Mouse (Mus musculus) thymus, adult 18-20 months (tissue): ENCODE data around the gene Unc93a2.
"Not testable (repeated sequence)": the region's sequence is repeated elsewhere in the genome, so short reads cannot be mapped to it uniquely, and the experiment has no call there.

Experiments
- DNase-seq, 2 experiments: peaks; one replicate each; pipeline ENCODE4 v3.0.0; 2022; ENCODE audit warnings: mixed read lengths in 2 of 2

Unc93a2 gene

GRCm38 (mm10) chr17:7385364-7385763, at the start of gene Unc93a2:
Gene Unc93a2, minus strand, starts transcription at chr17:7385464.
- DNase-seq: not testable (repeated sequence)

DNA sequence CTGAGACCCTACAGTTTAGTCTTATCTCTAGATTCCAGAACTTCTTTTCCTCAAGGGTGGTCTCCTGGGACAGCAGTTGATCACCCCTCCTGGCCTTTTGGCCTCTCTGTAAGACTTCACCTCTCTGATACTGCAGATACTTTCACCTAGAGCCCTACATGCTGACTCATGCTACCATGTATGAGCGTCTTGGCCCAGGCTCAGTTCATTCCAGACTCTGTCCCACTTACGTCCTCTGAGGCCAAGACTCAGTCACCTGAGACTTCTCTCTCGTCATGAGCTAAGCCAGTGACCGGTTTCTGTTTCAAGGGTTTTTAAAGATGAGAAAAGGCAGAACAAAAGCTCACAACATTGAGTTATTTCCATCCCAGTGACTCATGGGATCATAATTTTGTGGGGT, 48.9 kb upstream of the Unc93a2 start:
- not testable (repeated sequence) for DNase-seq

DNA sequence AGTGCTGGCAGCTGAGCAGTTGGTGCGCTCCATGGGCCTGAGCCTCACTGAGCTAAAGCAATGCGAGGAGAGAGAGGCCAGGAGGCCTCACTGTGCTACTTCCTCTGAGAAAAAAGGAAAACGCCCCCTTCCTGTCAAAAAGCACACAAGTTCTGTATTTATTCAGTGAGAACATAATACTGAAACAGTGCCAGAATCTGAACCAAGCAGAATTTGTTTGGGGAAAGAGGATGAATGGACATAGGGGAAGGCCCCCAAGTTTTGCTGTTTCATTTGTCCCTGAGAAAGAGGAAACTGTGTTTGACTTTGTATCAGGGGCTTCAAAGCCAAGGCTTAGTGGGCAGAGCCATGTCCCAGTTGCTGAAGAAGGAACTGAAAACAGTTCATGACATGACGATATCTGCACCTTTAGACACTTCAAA, 45.0 kb upstream of the Unc93a2 start:
- not testable (repeated sequence) for DNase-seq

DNA sequence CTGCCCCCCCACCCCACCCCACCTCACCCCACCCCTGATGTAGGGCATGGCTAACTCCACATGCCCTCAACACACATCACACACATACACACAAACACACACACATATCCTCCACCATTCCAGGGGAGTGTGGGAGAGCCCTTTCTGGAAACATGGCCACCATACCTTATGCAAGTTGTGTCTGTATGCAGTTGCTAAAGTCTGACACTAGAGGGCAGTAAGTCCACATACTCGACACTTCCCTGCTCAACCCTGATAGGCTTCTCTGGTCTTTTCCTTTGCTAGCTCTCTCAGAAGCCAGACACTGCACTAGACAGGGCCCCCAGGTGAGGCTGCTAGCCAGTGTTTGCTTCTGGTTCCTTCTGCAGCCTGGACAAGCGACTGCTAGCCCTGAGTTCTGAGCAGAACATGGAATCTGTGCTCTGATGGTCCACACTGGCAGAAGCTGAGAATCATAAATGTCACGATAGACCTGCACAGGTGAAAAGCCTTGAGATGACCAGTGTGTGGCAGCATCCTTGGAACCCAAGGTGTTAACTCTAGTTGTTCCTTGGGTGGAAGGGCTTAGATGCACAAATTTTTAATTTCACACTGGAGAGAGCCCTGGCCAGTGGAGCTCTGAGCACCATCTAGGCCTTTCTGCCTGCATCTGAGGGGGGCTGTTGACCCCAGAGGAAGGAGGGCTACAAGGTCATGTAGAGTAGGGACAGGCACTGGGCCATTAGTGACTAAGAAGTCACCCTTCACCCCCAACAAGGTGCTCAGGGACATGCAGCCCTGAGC, 35.1 kb upstream of the Unc93a2 start:
- not testable (repeated sequence) for DNase-seq

DNA sequence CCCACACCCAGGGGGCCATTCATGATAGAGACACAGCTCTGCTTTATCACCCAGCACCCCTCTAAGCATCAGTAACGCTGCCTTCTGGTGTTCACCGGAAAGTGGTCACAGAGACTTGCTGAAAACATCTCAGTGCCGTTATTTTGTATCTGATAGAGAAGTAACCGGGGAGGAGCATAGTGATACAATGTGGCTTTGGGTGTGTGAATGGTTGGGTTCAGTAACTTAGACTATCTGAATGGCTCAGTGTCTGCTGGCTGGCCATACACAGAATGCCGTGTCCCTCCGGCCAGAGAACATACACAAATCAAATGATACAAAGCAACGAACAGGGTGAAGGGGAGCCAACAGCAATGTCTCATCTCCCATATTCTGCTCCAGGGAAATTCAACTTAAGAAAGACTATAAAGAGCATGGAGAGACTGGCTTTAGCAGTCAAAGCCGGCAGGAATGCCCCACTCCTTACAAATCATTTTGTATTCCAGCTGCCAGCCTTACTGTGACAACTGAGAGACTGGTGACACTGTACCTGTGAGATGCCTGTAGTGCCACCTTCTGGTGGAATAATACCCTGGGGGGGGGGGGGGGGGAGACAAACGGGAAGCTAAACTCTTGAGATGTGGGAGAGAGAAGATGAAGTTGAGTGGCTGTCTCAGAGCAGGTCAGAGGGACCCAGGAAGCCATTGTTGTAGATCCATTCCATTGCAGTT, 29.5 kb upstream of the Unc93a2 start:
- not testable (repeated sequence) for DNase-seq

GRCm38 (mm10) chr17:7413336-7413735, 28.1 kb upstream of the Unc93a2 start:
- not testable (repeated sequence) for DNase-seq

DNA sequence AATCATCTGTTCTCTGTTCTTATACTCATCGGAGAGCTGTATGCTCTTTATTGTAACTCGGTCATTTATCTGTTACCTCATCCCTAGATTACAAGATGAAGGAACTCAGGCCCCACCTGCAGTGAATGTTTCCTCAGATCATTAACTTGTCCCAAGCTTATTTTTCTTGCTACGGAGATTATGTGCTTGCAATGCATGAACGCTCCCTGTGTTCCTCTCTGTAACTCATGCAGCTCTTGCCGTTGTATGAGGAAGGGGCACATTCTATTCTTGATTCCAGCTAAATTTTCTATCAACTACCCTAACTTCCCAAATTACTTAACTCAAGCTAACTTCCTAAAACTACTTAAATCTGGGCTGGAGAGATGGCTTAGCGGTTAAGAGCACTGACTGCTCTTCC, 14.5 kb upstream of the Unc93a2 start:
- not testable (repeated sequence) for DNase-seq

- not testable (repeated sequence) for DNase-seq
These were observed 13.1 kb upstream of the Unc93a2 start for GRCm38 (mm10) chr17:7398198-7398847.

GRCm38 (mm10) chr17:7397079-7397478, 11.8 kb upstream of the Unc93a2 start:
- not testable (repeated sequence) for DNase-seq

DNA sequence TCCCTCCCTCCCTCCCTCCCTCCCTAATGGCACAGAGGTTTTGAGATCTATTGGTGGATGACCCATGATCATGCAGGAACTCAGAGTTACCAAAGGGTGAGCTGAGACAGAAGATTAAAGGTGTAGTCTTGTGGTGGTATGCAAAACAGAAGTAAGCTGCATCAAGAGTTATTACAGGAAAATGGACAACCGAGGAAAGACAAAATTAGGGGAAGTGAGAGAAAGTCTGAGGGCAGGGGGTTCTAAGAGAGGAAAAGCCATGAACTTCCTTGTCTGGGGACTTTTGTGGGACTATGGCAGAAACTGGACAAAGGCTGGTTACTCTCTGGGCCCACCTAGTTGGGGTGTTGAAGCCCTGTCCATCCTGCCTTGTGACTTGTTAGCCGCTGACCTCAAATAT, 11.0 kb upstream of the Unc93a2 start:
- DNase-seq: not testable (repeated sequence)

DNA sequence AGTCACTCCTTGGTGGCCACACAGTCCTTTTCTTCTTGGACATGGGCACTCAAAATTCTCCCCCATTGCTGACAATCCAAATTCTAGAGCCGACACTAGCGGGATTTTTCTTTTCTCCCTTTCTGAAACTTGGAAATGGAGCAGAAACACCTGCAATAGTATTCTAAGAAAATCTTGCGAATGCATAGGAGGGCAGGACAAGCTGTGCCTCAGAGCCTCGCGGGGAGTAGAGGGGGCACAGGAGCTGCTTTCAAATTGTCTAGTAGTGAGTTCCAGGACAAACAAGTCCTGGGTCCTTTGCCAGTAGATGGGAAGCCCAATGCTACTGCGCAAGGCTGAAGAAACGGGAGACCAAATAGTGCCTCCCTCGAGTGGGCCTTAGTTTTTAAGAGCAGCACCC, 10.4 kb upstream of the Unc93a2 start:
- DNase-seq: not testable (repeated sequence)

GRCm38 (mm10) chr17:7395116-7395515, 9.9 kb upstream of the Unc93a2 start:
- not testable (repeated sequence) for DNase-seq

- not testable (repeated sequence) for DNase-seq
These were observed 4.6 kb upstream of the Unc93a2 start for GRCm38 (mm10) chr17:7389898-7390297.

DNA sequence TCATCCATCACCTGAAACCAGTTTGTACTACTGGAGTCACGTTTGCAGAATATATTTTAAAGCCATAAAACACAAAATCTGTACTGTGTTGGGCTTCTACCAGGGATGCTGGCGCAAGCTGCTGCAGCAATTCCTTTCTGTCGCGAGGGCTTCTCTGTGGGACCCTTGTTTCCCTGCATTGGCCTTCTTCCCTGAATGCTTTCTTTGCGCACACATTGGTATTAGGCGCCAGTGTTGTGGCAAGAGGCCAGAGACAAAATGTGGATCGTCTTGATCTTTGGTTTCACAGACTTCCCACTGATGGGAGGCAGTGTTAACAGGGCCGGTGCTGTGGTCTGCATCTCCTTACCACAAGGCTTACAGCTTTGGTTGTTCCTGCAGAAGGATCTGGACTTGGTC, 3.7 kb upstream of the Unc93a2 start:
- DNase-seq: not testable (repeated sequence)

- DNase-seq: not testable (repeated sequence)
These were observed 3.2 kb upstream of the Unc93a2 start for GRCm38 (mm10) chr17:7388341-7388957.

GRCm38 (mm10) chr17:7386016-7386415, 752 bp upstream of the Unc93a2 start:
- DNase-seq: not testable (repeated sequence)

DNA sequence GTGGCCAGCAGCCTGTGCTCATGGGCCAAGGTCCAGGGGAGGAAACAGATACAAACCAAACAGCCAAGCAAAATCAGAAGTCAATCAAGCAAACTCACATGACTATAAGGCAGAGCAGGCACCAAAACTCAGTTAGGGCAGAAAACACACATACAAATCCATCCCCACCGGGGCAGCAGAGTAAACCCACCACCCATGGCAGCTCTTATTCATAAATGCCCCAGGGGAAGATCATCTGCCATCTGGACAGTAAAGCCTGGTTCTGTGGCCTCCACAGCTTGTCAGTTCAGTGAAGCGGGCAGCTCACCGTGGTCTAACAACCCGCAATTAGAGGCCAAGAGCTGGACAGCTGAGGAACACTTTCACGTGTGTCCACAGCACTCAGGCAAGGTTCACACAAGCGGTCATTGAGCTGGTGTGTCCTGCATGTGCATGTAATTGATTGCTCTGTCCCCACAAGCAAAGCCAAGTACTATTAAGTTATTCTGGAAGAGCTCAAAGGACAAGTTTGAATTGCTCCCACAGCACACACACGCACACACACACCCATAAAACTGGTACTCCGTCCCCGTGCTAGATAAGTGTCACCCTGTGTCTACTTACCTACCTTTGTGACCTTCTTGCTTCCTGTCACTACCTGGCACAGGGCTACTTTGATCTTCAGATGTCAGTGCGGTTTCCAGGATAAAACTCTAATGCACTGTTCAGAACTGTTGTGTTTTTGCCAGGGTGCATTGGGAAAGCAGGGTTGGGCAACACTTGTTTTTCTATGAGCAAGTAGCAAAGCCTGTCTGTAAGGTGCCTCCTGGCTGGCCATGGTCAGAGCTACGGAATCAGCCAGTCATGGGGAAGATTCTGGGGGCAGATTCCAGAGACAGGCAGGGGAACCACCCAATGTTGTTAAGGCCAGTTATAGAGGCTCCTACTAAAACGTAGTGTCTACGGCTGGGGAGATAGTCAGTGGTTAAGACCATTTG, 1.8 kb downstream of the Unc93a2 start:
- not testable (repeated sequence) for DNase-seq

DNA sequence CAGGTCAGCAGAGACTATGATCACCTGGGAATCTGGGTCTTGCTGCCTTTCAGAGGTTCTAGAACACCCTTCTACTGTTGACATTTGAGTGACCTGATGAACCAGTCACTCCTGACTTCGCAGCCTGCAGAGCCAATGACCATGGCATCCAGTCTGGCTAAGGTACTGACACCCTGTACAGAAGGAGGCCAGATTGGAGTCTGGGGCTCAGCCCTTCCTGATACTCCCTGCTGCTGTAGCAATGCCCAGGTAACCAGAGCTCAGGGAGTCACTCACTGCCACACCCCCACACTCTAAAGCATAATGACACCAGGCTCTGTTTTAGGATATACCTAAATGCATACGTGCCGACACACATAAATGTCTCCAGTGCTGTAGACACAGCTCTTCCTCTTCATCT, 2.6 kb downstream of the Unc93a2 start:
- DNase-seq: not testable (repeated sequence)

DNA sequence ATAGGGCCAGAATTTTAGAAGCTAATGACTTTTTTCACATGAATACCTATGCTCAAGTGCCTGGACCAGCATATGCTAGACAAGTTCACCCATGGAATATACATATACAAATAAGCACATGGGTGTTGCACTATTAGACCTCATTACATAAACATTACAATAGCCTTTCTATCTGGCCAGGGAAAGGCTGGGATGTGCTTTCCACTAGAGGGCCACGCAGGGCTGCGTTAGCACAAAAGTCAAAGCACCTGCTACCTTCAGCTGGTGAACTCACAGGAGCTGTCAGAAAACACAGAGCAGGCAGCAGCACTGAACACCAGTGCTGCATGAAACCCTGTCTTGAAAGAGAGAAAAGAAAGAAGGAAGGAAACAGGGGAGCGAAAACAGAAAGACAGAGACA, 7.4 kb downstream of the Unc93a2 start:
- DNase-seq: not testable (repeated sequence)

DNA sequence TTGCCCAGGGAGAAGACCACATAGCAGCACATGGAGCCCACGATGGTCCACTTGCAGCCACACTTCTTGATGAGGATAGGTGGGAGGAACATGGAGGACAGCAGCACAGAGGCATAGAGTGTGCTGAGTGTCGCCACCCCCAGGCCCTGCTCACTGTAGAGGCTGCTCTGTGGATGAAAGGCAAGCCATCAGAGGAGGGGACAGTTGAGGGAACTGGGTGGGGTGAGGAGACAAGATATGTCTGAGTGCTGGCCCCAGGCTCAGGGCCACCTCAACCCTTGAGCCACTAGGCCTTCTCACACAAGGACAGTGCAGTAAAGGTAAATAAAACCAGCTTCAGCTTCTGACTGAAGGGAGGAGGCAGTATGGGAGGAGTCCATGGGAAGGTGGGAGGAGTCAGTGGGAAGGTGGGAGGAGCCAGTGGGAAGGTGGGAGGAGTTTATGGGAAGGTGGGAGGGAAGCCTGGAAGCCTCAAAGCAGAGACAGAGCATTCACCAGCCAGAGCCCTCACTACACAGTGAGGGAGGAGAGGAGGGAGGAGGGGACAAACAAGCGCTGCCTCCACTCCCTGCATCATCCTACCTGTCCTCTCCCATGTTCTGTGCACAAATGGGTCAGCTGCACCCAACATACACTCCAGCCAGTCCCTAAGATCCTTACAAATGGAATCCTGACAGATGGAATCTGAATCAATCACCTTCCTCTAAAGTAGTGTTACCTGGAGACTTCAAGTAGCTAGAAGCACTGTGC, 8.1 kb downstream of the Unc93a2 start:
- DNase-seq: not testable (repeated sequence)

DNA sequence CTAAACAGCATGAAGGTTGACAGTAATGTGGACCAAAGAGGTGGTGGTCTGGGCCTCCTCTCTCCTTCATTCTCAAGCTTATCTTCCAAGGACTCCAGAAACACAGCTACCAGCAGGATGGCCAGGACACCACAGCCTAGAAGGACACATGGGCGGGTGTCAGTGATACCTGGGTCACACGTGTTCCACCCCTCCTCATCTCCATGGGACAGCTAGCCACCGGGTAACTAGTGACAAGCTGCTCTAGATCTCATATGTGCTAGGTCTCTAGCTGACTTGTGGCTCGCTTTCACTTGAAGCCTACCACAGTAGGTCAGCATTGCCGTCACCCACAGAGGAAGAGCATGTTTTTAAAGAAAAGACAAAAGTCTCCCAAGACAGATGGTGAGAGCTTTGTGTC, 13.4 kb downstream of the Unc93a2 start, which contains the start of gene Gm49630:
TSS of gene Gm49630 (minus strand) at position 101 of the 400 bp plus-strand sequence.
- not testable (repeated sequence) for DNase-seq
